ENCODE assay signal across 28 mouse cellular contexts in the genomic region with DNA sequence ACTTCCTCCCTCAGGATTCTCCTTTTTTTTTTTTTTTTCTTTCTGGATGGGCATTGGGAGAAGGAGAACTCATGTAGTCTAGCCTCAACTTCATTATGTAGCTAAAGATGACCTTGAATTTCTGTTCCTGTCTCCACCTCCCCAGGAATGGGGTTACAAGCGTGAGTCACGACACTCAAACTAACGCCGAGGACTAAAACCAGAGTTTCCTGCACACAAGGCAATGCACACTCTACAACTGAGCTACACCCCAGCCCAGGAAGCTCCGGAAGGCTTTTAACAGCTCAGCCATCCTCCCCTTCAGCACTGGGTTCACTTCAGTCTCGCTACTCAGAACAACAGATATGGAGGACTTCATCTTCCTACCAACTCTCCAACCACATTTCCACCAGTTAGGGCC. TPM values are rescaled to one million over a fixed set of nuclear protein-coding genes. Genes with fewer than 3 reads are reported as not detected.
A peak's percentile ranks its signal among the peaks of the same experiment; 100 is the strongest.
DNase-seq lines count a peak whose midpoint lies in the region; ATAC-seq and TF ChIP-seq lines count a peak whose summit lies in the region.
"Had no signal": no experiment of that assay in that cellular context is flagged by ENCODE, and none has a peak within 500 bp of the region (broad histone marks: within the 10 kb centered on the region; RNA-seq: fewer than 3 reads in every experiment).

No protein-coding gene starts in this region.

- peaks cover 27% of the 10 kb centered on the region for H3K4me1 ChIP-seq in megakaryocyte, embryonic 14.5 days
- H3K4me1 ChIP-seq in midbrain, embryonic 11.5 days (ENCODE audit: control insufficient read depth, insufficient read depth, low read length) = no peaks in the 10 kb centered on the region
- H3K4me1 ChIP-seq in midbrain, postnatal 0 days (ENCODE audit: insufficient read depth, low read length) = no peaks in the 10 kb centered on the region
- peaks cover 12% of the 10 kb centered on the region for H3K4me1 ChIP-seq in hindbrain, embryonic 13.5 days (replicated peaks)

- no peaks in the 10 kb centered on the region for H3K27me3 ChIP-seq in megakaryocyte, embryonic 14.5 days (replicated peaks)
- no peaks in the 10 kb centered on the region for H3K27me3 ChIP-seq in midbrain, embryonic 11.5 days (ENCODE audit: control insufficient read depth, insufficient read depth, low read length)
- no peaks in the 10 kb centered on the region for H3K27me3 ChIP-seq in midbrain, postnatal 0 days (ENCODE audit: insufficient read depth, low read length)
- H3K27me3 ChIP-seq in hindbrain, embryonic 13.5 days = no peaks in the 10 kb centered on the region
- H3K27me3 ChIP-seq: CH12.LX, Patski had no signal

- DNase-seq in midbrain, embryonic 11.5 days (ENCODE audit: low spot score, missing footprints) = peak; percentile 21
- no peak for DNase-seq in midbrain, postnatal 0 days (ENCODE audit: low spot score)
- DNase-seq in 416B (ENCODE audit: low read depth) = peak; percentile 96
- DNase-seq: adrenal gland, adult 2 months; adrenal gland, adult 8-10 months; adrenal gland, postnatal 10 days; adrenal gland, postnatal 14 days; adrenal gland, postnatal 25 days; adrenal gland, postnatal 36 days; B cell, adult 2 months; cerebellum, adult 11 months; cerebellum, adult 11-12 months; cerebellum, adult 18-20 months; cerebellum, adult 2 months had no signal

- TF ChIP-seq CTCF in midbrain, postnatal 0 days (IDR thresholded peaks at IDR 0.05) = no peak

- H3K36me3 ChIP-seq in megakaryocyte, embryonic 14.5 days (replicated peaks; ENCODE audit: low read length) = no peaks in the 10 kb centered on the region
- H3K36me3 ChIP-seq in midbrain, embryonic 11.5 days (ENCODE audit: control insufficient read depth, insufficient read depth, low read length) = no peaks in the 10 kb centered on the region
- H3K36me3 ChIP-seq in midbrain, postnatal 0 days (ENCODE audit: insufficient read depth, low read length) = no peaks in the 10 kb centered on the region
- no peaks in the 10 kb centered on the region for H3K36me3 ChIP-seq in hindbrain, embryonic 13.5 days
- H3K36me3 ChIP-seq: G1E had no signal

- H3K4me3 ChIP-seq in megakaryocyte, embryonic 14.5 days (replicated peaks) = peak overlapping the region; percentile 3
- no peak overlapping the region for H3K4me3 ChIP-seq in midbrain, embryonic 11.5 days (ENCODE audit: low read depth, low read length)
- H3K4me3 ChIP-seq in midbrain, postnatal 0 days (ENCODE audit: low read depth, low read length) = no peak overlapping the region
- no peak overlapping the region for H3K4me3 ChIP-seq in hindbrain, embryonic 13.5 days

- WGBS in midbrain, embryonic 11.5 days = 90% methylated on average over 6 of the region's 6 CpGs
- 92% methylated on average over 6 of the region's 6 CpGs for WGBS in midbrain, postnatal 0 days
- 89% methylated on average over 6 of the region's 6 CpGs for WGBS in hindbrain, embryonic 13.5 days

- no peak for ATAC-seq in megakaryocyte, adult 5-6 weeks (ENCODE audit: poor library complexity, severe bottlenecking)
- no peak for ATAC-seq in midbrain, embryonic 11.5 days (ENCODE audit: low FRiP score)
- ATAC-seq in midbrain, postnatal 0 days (ENCODE audit: low FRiP score) = no peak
- no peak for ATAC-seq in hindbrain, embryonic 13.5 days (ENCODE audit: low FRiP score)
- ATAC-seq: activated CD4-positive, CD25-positive, alpha-beta regulatory T cell, adult 4 months; CD4-positive, CD25-positive, alpha-beta regulatory T cell, adult 4 months; Patski had no signal

- H3K9me3 ChIP-seq in megakaryocyte, embryonic 14.5 days = no peaks in the 10 kb centered on the region
- no peaks in the 10 kb centered on the region for H3K9me3 ChIP-seq in midbrain, embryonic 11.5 days (ENCODE audit: control insufficient read depth, low read length)
- H3K9me3 ChIP-seq in midbrain, postnatal 0 days (ENCODE audit: low read length) = no peaks in the 10 kb centered on the region
- no peaks in the 10 kb centered on the region for H3K9me3 ChIP-seq in hindbrain, embryonic 13.5 days
- H3K9me3 ChIP-seq: G1E had no signal

- H3K4me2 ChIP-seq in midbrain, embryonic 11.5 days = no peak overlapping the region
- no peak overlapping the region for H3K4me2 ChIP-seq in midbrain, postnatal 0 days (ENCODE audit: low read depth, low read length, poor library complexity, severe bottlenecking)
- no peak overlapping the region for H3K4me2 ChIP-seq in hindbrain, embryonic 13.5 days

- H3K9ac ChIP-seq in midbrain, embryonic 11.5 days (ENCODE audit: low read length) = no peak overlapping the region
- H3K9ac ChIP-seq in midbrain, postnatal 0 days (replicated peaks; ENCODE audit: low read length, poor library complexity, severe bottlenecking) = no peak overlapping the region
- no peak overlapping the region for H3K9ac ChIP-seq in hindbrain, embryonic 13.5 days

- no peak overlapping the region for H3K27ac ChIP-seq in midbrain, embryonic 11.5 days (ENCODE audit: low read depth, low read length)
- H3K27ac ChIP-seq in midbrain, postnatal 0 days (ENCODE audit: low read depth, low read length) = no peak overlapping the region
- no peak overlapping the region for H3K27ac ChIP-seq in hindbrain, embryonic 13.5 days

RNA-seq across cellular contexts. Expression of a gene that starts 3.6 kb away (rescaled TPM):
- not detected in 2 replicates for polyA plus RNA-seq in megakaryocyte, embryonic 14.5 days (2012; ENCODE audit: insufficient read depth, low replicate concordance)
- not detected in 2 replicates for total RNA-seq in megakaryocyte, adult 5-6 weeks (2015)
- total RNA-seq in megakaryocyte, adult 5-6 weeks (2017) = not detected in 2 replicates
- polyA plus RNA-seq in midbrain, embryonic 11.5 days (2014; fragmentation: Nextera tagmentation; extraction: Ambion mirVana) = not detected in 2 replicates
- not detected in 2 replicates for total RNA-seq in midbrain, postnatal 0 days (2014; rRNA removed)
- polyA plus RNA-seq in midbrain, postnatal 0 days (2015; fragmentation: Nextera tagmentation; extraction: Ambion mirVana) = not detected in 2 replicates
- not detected in 2 replicates for polyA plus RNA-seq in hindbrain, embryonic 13.5 days (2015; fragmentation: Nextera tagmentation; extraction: Ambion mirVana)
- total RNA-seq: adrenal gland, adult 18-20 months; adrenal gland, adult 2 months; adrenal gland, adult 8-10 months; adrenal gland, postnatal 10 days; adrenal gland, postnatal 14 days; adrenal gland, postnatal 25 days; adrenal gland, postnatal 36 days; adrenal gland, postnatal 4 days; CH12.LX; ES-E14; G1E; MEL had no signal
- polyA plus RNA-seq: activated CD4-positive, CD25-positive, alpha-beta regulatory T cell, adult 4 months; adrenal gland, adult 2 months; brain, embryonic 14.5 days; C2C12; CD4-positive, CD25-positive, alpha-beta regulatory T cell, adult 4 months; cerebellum, adult 2 months; G1E had no signal

RNA-seq across cellular contexts. Expression of a gene that starts 18.1 kb away (rescaled TPM):
- 0.65 TPM in 1 of 2 replicates, not detected in the other for polyA plus RNA-seq in megakaryocyte, embryonic 14.5 days (2012; ENCODE audit: insufficient read depth, low replicate concordance)
- total RNA-seq in megakaryocyte, adult 5-6 weeks (2015) = not detected in 2 replicates
- not detected in 2 replicates for total RNA-seq in megakaryocyte, adult 5-6 weeks (2017)
- polyA plus RNA-seq in midbrain, embryonic 11.5 days (2014; fragmentation: Nextera tagmentation; extraction: Ambion mirVana) = 10.1 and 11.3 TPM in 2 replicates
- 0.27 and 0.85 TPM in 2 replicates for total RNA-seq in midbrain, postnatal 0 days (2014; rRNA removed)
- 1.6 and 2.3 TPM in 2 replicates for polyA plus RNA-seq in midbrain, postnatal 0 days (2015; fragmentation: Nextera tagmentation; extraction: Ambion mirVana)
- 6.1 and 7.2 TPM in 2 replicates for polyA plus RNA-seq in hindbrain, embryonic 13.5 days (2015; fragmentation: Nextera tagmentation; extraction: Ambion mirVana)
- total RNA-seq: CH12.LX, G1E, MEL had no signal
- polyA plus RNA-seq: activated CD4-positive, CD25-positive, alpha-beta regulatory T cell, adult 4 months; CD4-positive, CD25-positive, alpha-beta regulatory T cell, adult 4 months; G1E had no signal
